ENCODE assay signal across 8 mouse cellular contexts in genomic region chr8:126526864-126527571, GRCm38 (mm10). TPM values are rescaled to one million over a fixed set of nuclear protein-coding genes. Genes with fewer than 3 reads are reported as not detected.
DNase-seq lines count a peak whose midpoint lies in the region; ATAC-seq and TF ChIP-seq lines count a peak whose summit lies in the region.

No protein-coding gene starts in this region.

- no peaks in the 10 kb centered on the region for H3K36me3 ChIP-seq in kidney, adult 2 months (ENCODE audit: control insufficient read depth, insufficient read depth, low read length)
- H3K36me3 ChIP-seq in lung, postnatal 0 days (ENCODE audit: insufficient read depth, low read length): no peaks in the 10 kb centered on the region
- H3K36me3 ChIP-seq in forebrain, embryonic 12.5 days (replicated peaks): no peaks in the 10 kb centered on the region

- 40% methylated on average over 14 of the region's 14 CpGs for WGBS in kidney, adult 2 months
- WGBS in lung, postnatal 0 days: 16% methylated on average over 14 of the region's 14 CpGs
- 68% methylated on average over 14 of the region's 14 CpGs for WGBS in forebrain, embryonic 12.5 days

- intact Hi-C loops in gastrocnemius, postnatal 36 days (cut with DNase I): no loop called here

- peak; percentile 89 for TF ChIP-seq EP300 in lung, postnatal 0 days (IDR thresholded peaks at IDR 0.05)

- H3K4me3 ChIP-seq in kidney, adult 2 months (ENCODE audit: insufficient read depth, low read depth, low read length): no peak overlapping the region
- H3K4me3 ChIP-seq in lung, postnatal 0 days (ENCODE audit: low read depth, low read length): no peak overlapping the region
- H3K4me3 ChIP-seq in forebrain, embryonic 12.5 days (replicated peaks): no peak overlapping the region

- no peak for TF ChIP-seq CTCF in kidney, adult 2 months (conservative IDR thresholded peaks at IDR 0.05; ENCODE audit: insufficient read depth, insufficient read length, low read depth, low read length)
- peak; percentile 36 for TF ChIP-seq CTCF in lung, postnatal 0 days (IDR thresholded peaks at IDR 0.05)

- peak overlapping the region; percentile 80 for H3K27ac ChIP-seq in kidney, adult 2 months (ENCODE audit: insufficient read depth, low read depth, low read length)
- peak overlapping the region; percentile 86 for H3K27ac ChIP-seq in lung, postnatal 0 days (ENCODE audit: low read length)
- H3K27ac ChIP-seq in forebrain, embryonic 12.5 days: no peak overlapping the region

- H3K9me3 ChIP-seq in lung, postnatal 0 days (ENCODE audit: low read length): no peaks in the 10 kb centered on the region
- H3K9me3 ChIP-seq in forebrain, embryonic 12.5 days: no peaks in the 10 kb centered on the region

- H3K27me3 ChIP-seq in kidney, adult 2 months (replicated peaks; ENCODE audit: control insufficient read depth, insufficient read depth, low read length): no peaks in the 10 kb centered on the region
- H3K27me3 ChIP-seq in lung, postnatal 0 days (replicated peaks; ENCODE audit: insufficient read depth, low read length): no peaks in the 10 kb centered on the region
- peaks cover 3% of the 10 kb centered on the region; the same call in 1 of the 2 replicates for H3K27me3 ChIP-seq in forebrain, embryonic 12.5 days

- H3K9ac ChIP-seq in lung, postnatal 0 days (replicated peaks; ENCODE audit: low read depth): no peak overlapping the region
- H3K9ac ChIP-seq in forebrain, embryonic 12.5 days: no peak overlapping the region

- peak; percentile 33 for DNase-seq in right cerebral cortex, postnatal 25 days
- no peak for DNase-seq in right cerebral cortex, postnatal 14 days
- peak; percentile 61 to 64 for DNase-seq in gastrocnemius, postnatal 36 days
- peak; percentile 80 for DNase-seq in kidney, adult 2 months
- peak; percentile 92 for DNase-seq in lung, postnatal 0 days (ENCODE audit: low spot score)
- no peak for DNase-seq in layer of hippocampus, postnatal 25 days (ENCODE audit: extremely low spot score in 1 of 2, low spot score in 1 of 2)
- no peak for DNase-seq in thymus, postnatal 10 days (ENCODE audit: low spot score in 2 of 2)

- H3K4me2 ChIP-seq in lung, postnatal 0 days (replicated peaks; ENCODE audit: low read depth, low read length): no peak overlapping the region; the same call in 1 of the 2 replicates
- no peak overlapping the region for H3K4me2 ChIP-seq in forebrain, embryonic 12.5 days

- peak; percentile 89 for ATAC-seq in lung, postnatal 0 days
- ATAC-seq in forebrain, embryonic 12.5 days (ENCODE audit: low FRiP score): no peak

- H3K4me1 ChIP-seq in kidney, adult 2 months (ENCODE audit: control insufficient read depth, insufficient read depth, low read length): peaks cover 24% of the 10 kb centered on the region
- peaks cover 21% of the 10 kb centered on the region for H3K4me1 ChIP-seq in lung, postnatal 0 days (ENCODE audit: insufficient read depth, low read depth, low read length)
- H3K4me1 ChIP-seq in forebrain, embryonic 12.5 days: peaks cover 9% of the 10 kb centered on the region

- no peak for TF ChIP-seq POLR2A in kidney, adult 2 months (IDR thresholded peaks at IDR 0.05; ENCODE audit: low read depth, low read length)

RNA-seq across cellular contexts. Expression of gene Tarbp1, which starts 52.2 kb away (rescaled TPM):
- 1 to 10 TPM; 4.5 to 5.7 TPM for total RNA-seq in gastrocnemius, postnatal 36 days (2021)
- 2.7 and 3.2 TPM in 2 replicates for polyA plus RNA-seq in kidney, adult 2 months (2012; rRNA removed)
- 1.1 and 1.2 TPM in 2 replicates for polyA plus RNA-seq in lung, postnatal 0 days (2015; fragmentation: Nextera tagmentation; extraction: Ambion mirVana)
- 1 to 10 TPM; 3.5 to 4.1 TPM for total RNA-seq in layer of hippocampus, postnatal 25 days (2021)
- polyA plus RNA-seq in forebrain, embryonic 12.5 days (2016; fragmentation: Nextera tagmentation; extraction: Ambion mirVana): 2.4 and 2.6 TPM in 2 replicates

Comparison
In these comparisons a context has a peak if more than half of its experiments do, and no peak if none do; other contexts are left out.
1. DNase-seq: peak in right cerebral cortex, postnatal 25 days (single experiment), gastrocnemius, postnatal 36 days (2 of 2), kidney, adult 2 months (single experiment) and lung, postnatal 0 days (single experiment); none in right cerebral cortex, postnatal 14 days (single experiment), layer of hippocampus, postnatal 25 days (0 of 2) and thymus, postnatal 10 days (0 of 2).